Mouse (Mus musculus) spleen, adult 2 months (tissue): Measurements from ENCODE around the gene Xkr8. TPM values are rescaled to one million over a fixed set of nuclear protein-coding genes. Genes with fewer than 3 reads are reported as not detected.

ENCODE experiments used
- DNase-seq, 2 experiments: peaks; one replicate each; pipeline versions ENCODE4 v3.0.0 to v3.0.0-alpha.2; 2012 to 2021; ENCODE audit warnings: low spot score in 2 of 2, low read depth in 1 of 2
- H3K27ac ChIP-seq: fragments of 200-500 bp; 2 replicates; pipeline ENCODE4 v1.5.1; 2012; ENCODE audit warnings: low read length, inconsistent platforms; ENCODE audit not compliant: insufficient read depth
- H3K27me3 ChIP-seq: fragments of 200-500 bp; 2 replicates; pipeline ENCODE4 v1.6.1; 2012; ENCODE audit warnings: mild to moderate bottlenecking, moderate library complexity, low read length, inconsistent platforms; ENCODE audit not compliant: control insufficient read depth, insufficient read depth
- H3K36me3 ChIP-seq: fragments of 200-500 bp; 2 replicates; pipeline ENCODE4 v1.6.1; 2012; ENCODE audit warnings: mild to moderate bottlenecking, low read length, inconsistent platforms; ENCODE audit not compliant: control insufficient read depth, insufficient read depth
- H3K4me1 ChIP-seq: fragments of 200-500 bp; 2 replicates; pipeline ENCODE4 v1.6.1; 2011; ENCODE audit warnings: inconsistent platforms; ENCODE audit not compliant: control insufficient read depth, insufficient read depth, insufficient read length
- H3K4me3 ChIP-seq: fragments of 200-500 bp; 2 replicates; pipeline ENCODE4 v1.5.1; 2011; ENCODE audit warnings: mild to moderate bottlenecking, inconsistent platforms; ENCODE audit not compliant: insufficient read depth, insufficient read length; ENCODE audit errors: extremely low read depth
- CTCF ChIP-seq: fragments of 200-500 bp; IDR thresholded peaks from 2 replicates; pipeline ENCODE4 v1.5.1; 2011; ENCODE audit warnings: mild to moderate bottlenecking, inconsistent platforms; ENCODE audit not compliant: insufficient read depth, insufficient read length, insufficient replicate concordance; ENCODE audit errors: extremely low read depth
- POLR2A ChIP-seq: fragments of 200-500 bp; IDR thresholded peaks from 2 replicates; pipeline ENCODE4 v1.6.1; 2011; ENCODE audit warnings: low read depth, low read length, inconsistent platforms
- WGBS: fragments of 180-500 bp; shearing (Covaris S2); methylation state at CpG from one replicate; pipeline ENCODE4 v1.1.7; 2018; 5-methylcytosine and 5-hydroxymethylcytosine counted together
- polyA plus RNA-seq: library from polyadenylated mRNA; depleted of rRNA; stranded (reverse); fragments of >200 nt; gene quantifications from 2 replicates; pipeline ENCODE4 v1.2.3, GENCODE M21; 2012

Gene Xkr8
- polyA plus RNA-seq, 1 experiment = 3.4 TPM

- Histone ChIP-seq H3K27me3 (no peaks in the 10 kb centered on the region), H3K27ac (no peak overlapping the region)
These were observed 4.1 kb downstream of the Xkr8 start for GRCm38 (mm10) chr4:132728233-132728632.

GRCm38 (mm10) chr4:132718251-132718650 lies 14.1 kb downstream of the Xkr8 start:
- no peak for DNase-seq
- H3K27me3 ChIP-seq = no peaks in the 10 kb centered on the region
- H3K36me3 ChIP-seq = peaks cover 26% of the 10 kb centered on the region
- no peak overlapping the region for H3K4me3 ChIP-seq
- TF ChIP-seq POLR2A (no peak), CTCF (no peak)
- H3K4me1 ChIP-seq = no peaks in the 10 kb centered on the region
- 98% methylated on average over 1 of the region's 1 CpGs for WGBS
- H3K27ac ChIP-seq = no peak overlapping the region

More at GRCm38 (mm10) chr4:132728233-132728632, 4.1 kb downstream of the Xkr8 start:
- Histone ChIP-seq H3K4me3 (no peak overlapping the region), H3K4me1 (peaks cover 5% of the 10 kb centered on the region; the same call in 1 of the 2 replicates), H3K36me3 (peaks cover 6% of the 10 kb centered on the region)
- no peak for TF ChIP-seq CTCF
- no peak for TF ChIP-seq POLR2A
- DNase-seq = no peak
- 60% methylated on average over 8 of the region's 8 CpGs for WGBS

- H3K4me1 ChIP-seq = no peaks in the 10 kb centered on the region
- no peaks in the 10 kb centered on the region for H3K27me3 ChIP-seq
- TF ChIP-seq CTCF (no peak), POLR2A (no peak)
- no peak overlapping the region for H3K27ac ChIP-seq
- no peak overlapping the region for H3K4me3 ChIP-seq
- 97% methylated on average over 7 of the region's 7 CpGs for WGBS
- peaks cover 39% of the 10 kb centered on the region for H3K36me3 ChIP-seq
- DNase-seq = no peak
These were observed 19.2 kb downstream of the Xkr8 start for GRCm38 (mm10) chr4:132713181-132713580.

- no peaks in the 10 kb centered on the region for H3K27me3 ChIP-seq
- 94% methylated on average over 8 of the region's 8 CpGs for WGBS
- no peak overlapping the region for H3K4me3 ChIP-seq
- H3K27ac ChIP-seq = no peak overlapping the region
- TF ChIP-seq CTCF (no peak), POLR2A (no peak)
- peaks cover 44% of the 10 kb centered on the region for H3K36me3 ChIP-seq
- DNase-seq = no peak
- no peaks in the 10 kb centered on the region for H3K4me1 ChIP-seq
These were observed 25.5 kb downstream of the Xkr8 start for GRCm38 (mm10) chr4:132706885-132707284.

GRCm38 (mm10) chr4:132702076-132702475 lies 30.3 kb downstream of the Xkr8 start:
- 99% methylated on average over 5 of the region's 5 CpGs for WGBS
- H3K27me3 ChIP-seq = no peaks in the 10 kb centered on the region
- H3K4me1 ChIP-seq = no peaks in the 10 kb centered on the region
- H3K4me3 ChIP-seq = no peak overlapping the region
- no peak overlapping the region for H3K27ac ChIP-seq
- H3K36me3 ChIP-seq = peaks cover 33% of the 10 kb centered on the region
- TF ChIP-seq CTCF (no peak), POLR2A (no peak)
- no peak for DNase-seq

- TF ChIP-seq POLR2A (no peak), CTCF (no peak)
- no peak for DNase-seq
- Histone ChIP-seq H3K27me3 (no peaks in the 10 kb centered on the region), H3K36me3 (peaks cover 34% of the 10 kb centered on the region), H3K27ac (no peak overlapping the region), H3K4me3 (no peak overlapping the region), H3K4me1 (no peaks in the 10 kb centered on the region)
- 95% methylated on average over 3 of the region's 3 CpGs for WGBS
These were observed 39.0 kb downstream of the Xkr8 start for GRCm38 (mm10) chr4:132693366-132693765.

- H3K36me3 ChIP-seq = peaks cover 25% of the 10 kb centered on the region
- TF ChIP-seq POLR2A (no peak), CTCF (no peak)
These were observed 42.7 kb downstream of the Xkr8 start for GRCm38 (mm10) chr4:132689634-132690033.

More at GRCm38 (mm10) chr4:132689634-132690033, 42.7 kb downstream of the Xkr8 start:
- no peak for DNase-seq
- Histone ChIP-seq H3K4me3 (no peak overlapping the region), H3K4me1 (no peaks in the 10 kb centered on the region), H3K27ac (no peak overlapping the region), H3K27me3 (no peaks in the 10 kb centered on the region)
- WGBS = 73% methylated on average over 2 of the region's 2 CpGs
